Mouse (Mus musculus): ENCODE results near the gene Pon1.

DNA sequence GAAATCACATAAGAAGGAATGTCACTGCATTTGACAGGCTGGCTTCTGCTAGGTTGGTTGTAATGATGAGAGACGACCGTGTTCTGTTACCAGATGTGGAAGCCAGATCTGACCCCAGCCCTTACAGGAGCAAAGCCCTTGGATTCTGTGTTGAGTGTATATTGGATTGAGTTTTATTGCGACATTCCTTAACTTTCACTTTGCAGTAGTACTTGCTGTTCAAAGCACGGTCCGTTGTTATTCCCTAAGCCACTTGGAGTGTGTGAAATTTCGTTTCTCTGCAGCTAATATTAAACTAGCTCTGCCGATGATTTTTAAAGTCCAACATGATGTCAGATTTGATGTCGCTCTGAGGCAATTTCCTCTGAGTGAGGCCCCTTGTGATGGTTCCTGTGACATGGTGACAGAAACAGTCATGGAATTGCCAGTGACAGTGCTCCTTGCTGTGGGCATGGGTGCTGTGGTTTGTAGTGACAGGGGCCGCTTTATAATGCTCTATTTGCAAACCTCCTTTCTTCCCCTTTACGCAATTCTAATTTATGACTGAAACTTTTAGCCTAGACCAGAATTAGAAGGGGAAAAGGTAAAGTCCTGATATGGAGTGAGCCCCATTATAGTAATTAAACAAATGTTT is 19.4 kb downstream of the Pon1 start:
- TF ChIP-seq POLR2A (IDR thresholded peaks at IDR 0.05; ENCODE audit: insufficient read depth, low read length) (no peak), CTCF (IDR thresholded peaks at IDR 0.05; ENCODE audit: low read depth, low read length) (no peak)
